Mouse (Mus musculus): ENCODE data around the gene Msi2.

DNA sequence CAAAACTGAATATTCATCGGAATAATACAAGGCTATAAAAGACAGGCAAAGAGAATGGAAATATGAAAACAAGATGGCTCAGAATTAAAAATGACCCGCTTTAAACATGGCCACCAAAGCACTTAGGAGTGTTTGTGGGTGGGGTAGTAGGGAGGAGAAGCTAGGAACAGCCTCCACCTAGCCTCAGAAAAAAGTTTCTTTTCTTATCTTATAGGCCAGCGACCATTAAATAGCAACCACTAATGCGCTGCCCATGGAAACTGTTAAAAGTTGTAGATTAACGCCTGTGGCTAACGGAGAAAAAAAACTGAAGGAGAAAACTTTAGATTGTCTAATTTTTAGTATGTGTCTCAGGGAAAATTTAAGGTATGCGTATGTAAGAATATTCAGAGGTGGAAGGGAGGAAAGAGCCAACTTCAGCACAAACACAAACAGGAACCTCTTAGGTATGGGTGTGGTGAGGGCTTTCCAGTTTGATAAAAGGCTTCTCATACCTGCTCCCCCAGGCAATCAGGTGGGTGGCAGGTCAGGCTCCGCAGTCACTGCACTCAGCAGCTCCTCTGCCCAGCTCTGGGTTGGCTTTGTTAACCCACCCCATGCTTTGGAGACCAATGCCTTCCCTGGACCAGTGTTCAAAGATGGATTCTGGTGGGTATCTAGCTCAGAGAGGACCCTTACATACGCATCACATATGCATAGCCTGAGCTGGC is 298.5 kb downstream of the Msi2 start:
- no peak for TF ChIP-seq CTCF (IDR thresholded peaks at IDR 0.05; ENCODE audit: control insufficient read depth, insufficient read depth, low read length)
- TF ChIP-seq POLR2A (IDR thresholded peaks at IDR 0.05; ENCODE audit: borderline replicate concordance, control insufficient read depth, low read depth, low read length): no peak
